In genomic region chr2:167352496-167352895, GRCm38 (mm10) we compare ENCODE assay signal across 17 mouse cellular contexts. TPM values are rescaled to one million over a fixed set of nuclear protein-coding genes. Genes with fewer than 3 reads are reported as not detected.
A peak's percentile ranks its signal among the peaks of the same experiment; 100 is the strongest.
DNase-seq lines count a peak whose midpoint lies in the region; ATAC-seq lines count a peak whose summit lies in the region.
"Had no signal": no experiment of that assay in that cellular context is flagged by ENCODE, and none has a peak within 500 bp of the region (broad histone marks: within the 10 kb centered on the region; RNA-seq: fewer than 3 reads in every experiment).

No protein-coding gene starts in this region.

- H3K27ac ChIP-seq in liver, embryonic 15.5 days (replicated peaks), result 0 out of 2 replicates have a peak overlapping the region, but pooled peaks have one; percentile 6
- no peak overlapping the region; the same call in 1 of the 2 replicates for H3K27ac ChIP-seq in liver, embryonic 12.5 days
- H3K27ac ChIP-seq in kidney, embryonic 16.5 days (ENCODE audit: low read length), result peak overlapping the region; percentile 41; the same call in 1 of the 2 replicates
- H3K27ac ChIP-seq: heart, embryonic 15.5 days; hindbrain, embryonic 15.5 days; midbrain, embryonic 13.5 days; neural tube, embryonic 12.5 days had no signal

- DNase-seq in MN1 (ENCODE audit: low spot score), result peak; percentile 74
- no peak for DNase-seq in adipocyte (ENCODE audit: low spot score)
- no peak for DNase-seq in adrenal gland, postnatal 4 days (ENCODE audit: low spot score in 2 of 2)
- no peak for DNase-seq in gastrocnemius, postnatal 36 days
- DNase-seq: layer of hippocampus, postnatal 36 days; lung, embryonic 14.5 days; thymus, postnatal 4 days had no signal

- no peak overlapping the region for H3K4me2 ChIP-seq in liver, embryonic 15.5 days
- no peak overlapping the region for H3K4me2 ChIP-seq in liver, embryonic 12.5 days
- no peak overlapping the region for H3K4me2 ChIP-seq in kidney, embryonic 16.5 days (replicated peaks; ENCODE audit: low read depth, low read length)
- H3K4me2 ChIP-seq: forebrain, embryonic 13.5 days; heart, embryonic 15.5 days; hindbrain, embryonic 15.5 days; lung, embryonic 14.5 days; midbrain, embryonic 13.5 days; neural tube, embryonic 12.5 days had no signal

- H3K4me1 ChIP-seq in liver, embryonic 15.5 days (replicated peaks), result peaks cover 49% of the 10 kb centered on the region
- peaks cover 50% of the 10 kb centered on the region for H3K4me1 ChIP-seq in liver, embryonic 12.5 days
- peaks cover 54% of the 10 kb centered on the region for H3K4me1 ChIP-seq in kidney, embryonic 16.5 days (ENCODE audit: insufficient read depth, low read length)

- ATAC-seq in liver, embryonic 15.5 days (ENCODE audit: insufficient read depth), result no peak
- ATAC-seq in liver, embryonic 12.5 days, result no peak
- ATAC-seq in common myeloid progenitor, adult 5-6 weeks (replicated peaks; ENCODE audit: low read depth, poor library complexity, severe bottlenecking), result peak; percentile 11; the same call in 1 of the 2 replicates
- ATAC-seq in kidney, embryonic 16.5 days (ENCODE audit: low FRiP score, low TSS enrichment), result no peak
- ATAC-seq: forebrain, embryonic 13.5 days; midbrain, embryonic 13.5 days; Patski had no signal

- no peaks in the 10 kb centered on the region for H3K36me3 ChIP-seq in liver, embryonic 15.5 days (replicated peaks)
- H3K36me3 ChIP-seq in liver, embryonic 12.5 days, result no peaks in the 10 kb centered on the region
- no peaks in the 10 kb centered on the region for H3K36me3 ChIP-seq in kidney, embryonic 16.5 days (ENCODE audit: insufficient read depth, low read length)
- H3K36me3 ChIP-seq: heart, embryonic 15.5 days; hindbrain, embryonic 15.5 days; midbrain, embryonic 13.5 days; neural tube, embryonic 12.5 days had no signal

- no peaks in the 10 kb centered on the region for H3K9me3 ChIP-seq in liver, embryonic 15.5 days (replicated peaks)
- H3K9me3 ChIP-seq in liver, embryonic 12.5 days (replicated peaks), result no peaks in the 10 kb centered on the region
- H3K9me3 ChIP-seq in kidney, embryonic 16.5 days (ENCODE audit: low read length), result no peaks in the 10 kb centered on the region
- H3K9me3 ChIP-seq: forebrain, embryonic 13.5 days; heart, embryonic 15.5 days; hindbrain, embryonic 15.5 days; midbrain, embryonic 13.5 days; neural tube, embryonic 12.5 days had no signal

- no peak overlapping the region; the same call in 1 of the 2 replicates for H3K9ac ChIP-seq in liver, embryonic 15.5 days
- no peak overlapping the region for H3K9ac ChIP-seq in liver, embryonic 12.5 days
- no peak overlapping the region for H3K9ac ChIP-seq in kidney, embryonic 16.5 days (replicated peaks; ENCODE audit: low read length)
- H3K9ac ChIP-seq: forebrain, embryonic 13.5 days; heart, embryonic 15.5 days; hindbrain, embryonic 15.5 days; midbrain, embryonic 13.5 days; neural tube, embryonic 12.5 days had no signal

- intact Hi-C loops in gastrocnemius, postnatal 36 days (cut with DNase I), result loop anchor here (5.0 kb wide), 2 partner anchors 45 to 65 kb away; no protein-coding TSS in a partner anchor

- H3K4me3 ChIP-seq in liver, embryonic 15.5 days (replicated peaks), result no peak overlapping the region
- H3K4me3 ChIP-seq in liver, embryonic 12.5 days, result no peak overlapping the region
- no peak overlapping the region for H3K4me3 ChIP-seq in kidney, embryonic 16.5 days (ENCODE audit: low read length)
- H3K4me3 ChIP-seq: forebrain, embryonic 13.5 days; heart, embryonic 15.5 days; hindbrain, embryonic 15.5 days; midbrain, embryonic 13.5 days; neural tube, embryonic 12.5 days had no signal

- H3K27me3 ChIP-seq in liver, embryonic 15.5 days, result peaks cover 60% of the 10 kb centered on the region
- H3K27me3 ChIP-seq in liver, embryonic 12.5 days (replicated peaks), result peaks cover 30% of the 10 kb centered on the region
- H3K27me3 ChIP-seq in kidney, embryonic 16.5 days (ENCODE audit: insufficient read depth, low read length), result no peaks in the 10 kb centered on the region
- H3K27me3 ChIP-seq: heart, embryonic 15.5 days; neural tube, embryonic 12.5 days; Patski had no signal

- 46% methylated on average over 6 of the region's 6 CpGs for WGBS in liver, embryonic 15.5 days (ENCODE audit: insufficient replicate concordance)
- WGBS in liver, embryonic 12.5 days (ENCODE audit: insufficient replicate concordance), result 34% methylated on average over 6 of the region's 6 CpGs
- 69% methylated on average over 6 of the region's 6 CpGs for WGBS in kidney, embryonic 16.5 days

RNA-seq across cellular contexts. Expression of gene B4galt5, which starts 3.5 kb away (rescaled TPM):
- polyA plus RNA-seq in liver, embryonic 15.5 days (2015; fragmentation: Nextera tagmentation; extraction: Ambion mirVana), result 2.4 TPM in 2 replicates
- 8.1 and 9.9 TPM in 2 replicates for polyA plus RNA-seq in liver, embryonic 12.5 days (2016; fragmentation: Nextera tagmentation; extraction: Ambion mirVana)
- 1.7 and 5.8 TPM in 2 replicates for total RNA-seq in common myeloid progenitor, adult 5-6 weeks (2017)
- polyA plus RNA-seq in kidney, embryonic 16.5 days (2015; fragmentation: Nextera tagmentation; extraction: Ambion mirVana), result 8.9 and 9.4 TPM in 2 replicates
- total RNA-seq in adrenal gland, postnatal 4 days (2021), result 100 to 1,000 TPM in 1 of 2 experiments, 10 to 100 TPM in 1; 86.1 to 102 TPM
- 1 to 10 TPM; 6.9 TPM for total RNA-seq in gastrocnemius, postnatal 36 days (2021)

Comparison
In these comparisons a context has a peak if more than half of its experiments do, and no peak if none do; other contexts are left out.
1. RNA of gene B4galt5, which starts 3.5 kb away (total RNA-seq): 86.1 to 102 TPM in adrenal gland, postnatal 4 days; 6.9 TPM in gastrocnemius, postnatal 36 days and 1.7 to 5.8 TPM in common myeloid progenitor, adult 5-6 weeks; every median in the first group is over 10 times any median in the second.